Comparison of ENCODE assay signal across 9 mouse cellular contexts in the genomic region with DNA sequence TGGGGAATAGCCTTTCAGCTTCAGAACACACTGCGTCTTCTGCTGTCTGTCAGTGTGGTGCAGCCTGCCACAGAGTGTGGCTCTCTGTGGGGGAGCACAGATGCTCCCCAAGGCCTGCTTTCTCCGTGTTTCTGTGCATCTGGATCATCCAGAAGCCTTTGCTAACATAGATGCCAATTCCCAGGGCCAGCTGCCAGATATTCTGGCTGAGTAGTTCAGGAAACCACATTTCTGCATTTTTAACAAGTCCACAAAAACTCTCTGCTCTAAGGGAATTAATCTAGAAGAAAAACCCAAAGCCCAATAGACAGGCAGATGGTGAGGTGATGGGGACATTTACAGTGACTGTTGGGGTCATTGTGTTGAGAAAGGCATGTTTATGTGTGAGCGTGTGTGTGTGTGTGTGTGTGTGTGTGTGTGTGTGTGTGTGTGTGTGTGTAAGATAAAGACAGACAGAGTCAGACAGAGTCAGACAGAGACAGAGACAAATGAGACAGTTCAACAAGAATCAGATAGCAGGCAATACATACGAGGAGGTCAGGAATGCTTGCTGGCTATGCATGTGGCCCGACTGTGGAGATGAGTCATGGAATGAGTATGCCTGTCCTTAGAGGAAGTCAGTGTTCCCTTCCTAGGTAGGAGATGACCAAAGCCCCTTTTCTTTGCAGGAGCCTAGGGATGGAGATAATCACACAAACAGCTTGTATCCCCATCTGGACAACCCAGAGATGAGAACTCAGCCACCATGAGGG.
A peak's percentile ranks its signal among the peaks of the same experiment; 100 is the strongest.
DNase-seq lines count a peak whose midpoint lies in the region; ATAC-seq and TF ChIP-seq lines count a peak whose summit lies in the region.
"Had no signal": no experiment of that assay in that cellular context is flagged by ENCODE, and none has a peak within 500 bp of the region (broad histone marks: within the 10 kb centered on the region; RNA-seq: fewer than 3 reads in every experiment).

No protein-coding gene starts in this region.

- H3K27me3 ChIP-seq in myocyte (ENCODE audit: control insufficient read depth, insufficient read depth, insufficient read length) = no peaks in the 10 kb centered on the region
- H3K27me3 ChIP-seq: liver, embryonic 15.5 days had no signal

- no peaks in the 10 kb centered on the region for H3K36me3 ChIP-seq in myocyte (ENCODE audit: control insufficient read depth, insufficient read depth)
- H3K36me3 ChIP-seq: liver, embryonic 15.5 days had no signal

- H3K79me2 ChIP-seq in myocyte (ENCODE audit: control insufficient read depth, insufficient read depth) = no peaks in the 10 kb centered on the region

- TF ChIP-seq POLR2A in myocyte (IDR thresholded peaks at IDR 0.05; ENCODE audit: insufficient read length, low read depth) = no peak

- H3K4me3 ChIP-seq in myocyte = no peak overlapping the region
- H3K4me3 ChIP-seq: liver, embryonic 15.5 days had no signal

- ATAC-seq in activated CD4-positive, CD25-positive, alpha-beta regulatory T cell, adult 4 months = no peak

- no peak overlapping the region for H3ac ChIP-seq in myocyte (ENCODE audit: control insufficient read depth, insufficient read length)

- peak overlapping the region; percentile 72 for H3K4me2 ChIP-seq in myocyte (ENCODE audit: low read depth)
- H3K4me2 ChIP-seq: liver, embryonic 15.5 days had no signal

- peak; percentile 37 for DNase-seq in kidney, postnatal 10 days
- no peak for DNase-seq in kidney, postnatal 14 days
- DNase-seq in cerebellum, adult 9-11 months = peak; percentile 23
- peak; percentile 60 to 80 for DNase-seq in frontal cortex, postnatal 36 days (ENCODE audit: low spot score in 2 of 2)
- DNase-seq in B cell, adult 2 months = no peak
- no peak for DNase-seq in lung, postnatal 36 days

TF ChIP-seq in myocyte, 11 proteins besides CTCF, POLR2A, EP300 and RAD21:
- no peak for TF ChIP-seq USF1 (IDR thresholded peaks at IDR 0.05; ENCODE audit: low read depth)
- TF ChIP-seq CEBPB (IDR thresholded peaks at IDR 0.05; ENCODE audit: insufficient read depth, poor library complexity, severe bottlenecking) = no peak
- peak in 1 of 3 experiments; percentile 44 for TF ChIP-seq MYOG (IDR thresholded peaks at IDR 0.05; ENCODE audit: control insufficient read depth in 1 of 3, insufficient read depth in 1 of 3, insufficient read length in 2 of 3, low read depth in 2 of 3)
- no peak for TF ChIP-seq TCF3 (IDR thresholded peaks at IDR 0.05; ENCODE audit: insufficient read length, low read depth)
- peak in 2 of 3 experiments; percentile 45 to 47 for TF ChIP-seq MYOD1 (IDR thresholded peaks at IDR 0.05; ENCODE audit: control insufficient read depth in 1 of 3, insufficient read length in 2 of 3, low read depth in 2 of 3)
- no peak for TF ChIP-seq SRF (IDR thresholded peaks at IDR 0.05; ENCODE audit: control insufficient read depth, insufficient read length, low read depth)
- peak; percentile 21 for TF ChIP-seq TCF12 (IDR thresholded peaks at IDR 0.05; ENCODE audit: insufficient read depth, poor library complexity, severe bottlenecking)

Comparison
In these comparisons a context has a peak if more than half of its experiments do, and no peak if none do; other contexts are left out.
1. DNase-seq: peak in kidney, postnatal 10 days (single experiment), cerebellum, adult 9-11 months (single experiment) and frontal cortex, postnatal 36 days (2 of 2); none in kidney, postnatal 14 days (single experiment), B cell, adult 2 months (0 of 2) and lung, postnatal 36 days (single experiment).